Mouse (Mus musculus) urinary bladder, postnatal 36 days (tissue): ENCODE results near the gene Sfr1.

ENCODE experiments used
- DNase-seq, 2 experiments: peaks; one replicate each; pipeline ENCODE4 v3.0.0; 2022; ENCODE audit warnings: low spot score in 2 of 2, mixed read lengths in 1 of 2

The Sfr1 gene

DNA sequence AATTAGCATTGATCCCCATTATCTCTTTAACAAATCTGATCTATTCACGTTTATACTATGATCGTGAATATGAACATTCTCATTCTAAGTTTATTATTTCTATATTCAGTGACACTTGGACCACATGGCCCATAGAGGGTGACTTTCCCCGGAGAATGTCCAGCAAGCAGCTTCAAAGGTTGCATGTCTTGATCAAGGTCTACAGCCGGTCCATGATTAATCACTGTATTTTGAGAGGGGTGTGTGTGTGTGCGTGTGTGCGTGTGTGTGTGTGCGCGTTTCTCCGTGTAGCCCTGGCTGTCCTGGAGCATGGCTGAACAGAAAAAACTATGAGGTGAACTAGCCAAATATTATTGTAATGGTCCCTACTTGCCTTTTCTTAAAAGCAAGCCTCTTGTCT, 21.0 kb downstream of the Sfr1 start:
- no peak for DNase-seq

DNA sequence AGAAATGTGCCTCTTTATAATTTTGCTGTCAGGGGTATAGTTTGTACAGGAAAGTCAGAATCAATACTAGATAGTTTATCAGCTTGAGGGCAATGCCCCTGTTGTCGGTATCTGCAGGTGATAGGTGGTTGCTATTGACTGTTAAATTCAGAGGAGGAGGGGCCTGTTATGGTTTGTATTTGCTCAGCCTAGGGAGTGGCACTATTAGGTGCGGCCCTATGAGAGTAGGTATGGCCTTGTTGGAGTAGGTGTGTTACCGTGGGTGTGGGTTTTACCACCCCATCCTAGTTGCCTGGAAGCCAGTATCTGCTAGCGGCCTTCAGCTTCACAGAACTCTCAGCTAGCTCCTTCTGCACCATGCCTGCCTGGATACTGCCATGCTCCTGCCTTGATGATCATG, 22.4 kb downstream of the Sfr1 start:
- DNase-seq = no peak

DNA sequence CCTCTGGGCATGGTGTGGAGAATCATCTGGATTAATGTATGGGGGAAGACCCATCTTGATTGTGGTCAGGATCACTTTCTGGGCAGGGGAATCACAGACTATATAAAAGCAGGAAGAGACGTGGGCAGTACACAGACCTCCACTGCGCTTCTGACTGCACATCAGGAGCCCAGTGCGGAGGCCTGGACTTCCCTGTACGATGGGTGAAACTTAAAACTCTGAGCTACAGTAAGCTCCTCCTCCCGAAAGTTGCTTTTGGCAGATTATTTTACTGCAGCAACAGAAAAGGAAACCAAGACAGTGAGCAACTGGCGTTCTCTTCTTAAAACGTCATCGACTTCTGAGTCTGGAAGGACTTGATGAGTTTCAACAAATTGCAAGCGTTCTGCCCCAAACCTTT, 23.4 kb downstream of the Sfr1 start:
- DNase-seq = no peak

DNA sequence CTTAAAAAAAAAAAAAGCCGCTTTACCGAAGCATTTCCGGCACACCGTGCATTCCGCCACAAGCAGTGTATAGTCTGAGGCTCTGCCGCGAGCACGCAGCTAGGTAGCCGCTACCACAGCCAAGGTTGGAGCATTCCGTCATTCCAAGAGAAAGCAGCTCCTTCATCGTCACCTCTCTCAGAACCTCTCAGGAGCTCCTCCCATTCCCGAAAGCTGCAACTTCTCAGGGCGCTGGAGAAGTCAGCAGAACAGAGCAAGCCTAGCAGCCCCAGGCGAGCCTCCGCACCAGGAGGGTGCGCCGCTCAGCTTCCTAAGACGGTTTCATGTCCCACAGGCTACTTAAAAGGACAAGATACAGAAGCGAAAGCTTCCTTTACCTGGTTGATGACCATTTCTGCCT, 24.1 kb downstream of the Sfr1 start:
- DNase-seq = peak; percentile 10 to 27

DNA sequence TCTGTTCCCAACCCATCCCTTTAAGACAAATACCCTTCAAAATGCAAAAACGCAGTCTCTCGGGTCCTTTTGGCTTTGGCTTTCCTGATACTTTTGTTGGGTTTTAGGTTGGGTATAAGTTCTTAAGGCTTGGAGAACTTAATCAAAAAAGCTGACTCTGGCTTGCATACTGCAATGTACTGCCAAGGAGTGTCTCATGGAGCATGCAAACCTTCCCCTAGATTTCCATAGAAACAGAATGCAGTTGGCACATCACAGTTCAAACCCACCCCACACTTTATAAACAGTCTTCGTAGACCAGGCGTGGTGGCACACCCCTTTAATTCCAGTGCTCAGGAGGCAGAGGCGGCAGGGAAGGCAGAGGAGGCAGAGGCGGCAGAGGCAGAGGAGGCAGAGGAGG, 46.4 kb downstream of the Sfr1 start:
- no peak for DNase-seq

DNA sequence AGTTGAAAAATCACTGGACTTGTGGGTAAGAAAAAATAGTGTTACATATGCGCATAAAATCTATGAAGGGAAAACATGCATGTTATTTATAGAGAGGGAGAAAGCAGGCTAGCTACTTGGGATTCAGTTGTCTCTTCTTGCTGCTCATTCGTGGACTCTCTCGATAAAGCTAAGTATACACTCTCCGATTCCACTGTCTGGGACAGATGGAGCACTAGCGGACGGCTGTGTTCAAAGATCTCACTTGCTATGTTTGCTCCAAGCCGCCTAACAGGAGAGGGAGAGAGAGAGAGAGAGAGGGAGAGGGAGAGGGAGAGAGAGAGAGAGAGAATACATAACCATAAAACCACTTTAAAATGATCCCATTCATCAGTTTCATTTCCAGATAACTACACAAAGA, 48.7 kb downstream of the Sfr1 start:
- no peak for DNase-seq

DNA sequence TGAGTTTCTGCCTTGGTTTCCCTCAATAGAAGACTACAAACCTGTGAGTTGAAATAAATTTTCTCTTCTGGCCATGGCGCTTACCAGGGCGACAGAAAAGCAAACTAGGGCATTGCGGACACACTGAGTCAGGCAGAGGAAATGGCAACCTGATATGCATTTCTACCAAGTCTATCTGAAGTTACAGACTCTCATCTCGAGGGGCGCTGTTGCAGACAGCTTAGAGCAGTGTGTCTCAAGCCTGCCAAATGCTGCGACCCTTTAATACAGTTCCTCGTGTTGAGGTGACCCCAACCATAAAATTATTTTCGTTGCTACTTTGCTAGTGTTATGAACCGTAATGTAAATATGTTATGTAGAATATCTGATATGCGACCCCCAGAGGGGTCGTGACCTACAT, 49.5 kb downstream of the Sfr1 start:
- DNase-seq = no peak

DNA sequence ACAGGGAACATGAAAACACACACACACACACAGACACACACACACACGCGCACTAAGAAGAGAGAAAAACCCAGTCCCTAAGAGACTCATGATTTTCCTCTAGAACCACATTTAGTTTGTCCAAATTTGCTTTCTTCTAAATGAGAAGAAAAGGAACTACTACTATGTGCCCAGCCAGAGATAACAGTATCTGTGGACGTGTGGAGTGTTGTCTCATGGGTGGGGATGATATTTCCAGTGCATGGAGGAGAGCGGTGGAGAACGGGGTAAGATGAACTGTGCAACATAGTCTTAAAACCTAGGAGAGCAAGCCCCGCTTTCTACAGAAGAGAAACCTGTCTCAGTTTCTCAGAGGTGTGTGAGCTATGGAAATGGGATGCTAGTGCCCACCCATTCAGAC, 52.4 kb downstream of the Sfr1 start:
- DNase-seq = no peak
